Mouse (Mus musculus) spleen, adult 12 weeks (tissue): ENCODE measurements around the gene Mmp11.
A peak's percentile ranks its signal among the peaks of the same experiment; 100 is the strongest.
"Not testable (repeated sequence)": the region's sequence is repeated elsewhere in the genome, so short reads cannot be mapped to it uniquely, and the experiment has no call there.

Experiments
- DNase-seq: peaks from one replicate; pipeline ENCODE4 v3.0.0; 2022; ENCODE audit warnings: low spot score

The Mmp11 gene

GRCm38 (mm10) chr10:75896208-75896607 lies 40.1 kb downstream of the Mmp11 start:
- DNase-seq = no peak

DNA sequence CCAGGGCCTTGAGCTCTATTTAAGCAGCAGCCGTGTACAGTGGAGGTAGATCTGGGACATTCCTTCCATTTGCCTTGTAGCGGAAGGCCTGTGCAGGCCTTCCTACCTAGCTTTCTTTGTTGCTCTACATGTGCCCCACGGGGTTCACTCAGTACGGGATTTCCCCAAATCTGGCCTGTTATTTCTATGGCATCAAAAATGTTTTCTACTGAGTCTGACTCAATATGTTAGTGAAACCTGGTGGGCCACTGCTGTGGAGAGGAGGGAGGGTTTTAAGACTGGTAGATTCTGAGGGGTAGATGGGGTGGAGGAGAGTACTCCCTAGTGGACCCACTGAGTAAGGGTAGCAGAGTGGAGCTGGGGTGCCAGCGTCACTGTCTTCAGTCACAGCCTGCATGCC lies 40.6 kb downstream of the Mmp11 start:
- DNase-seq = no peak

DNA sequence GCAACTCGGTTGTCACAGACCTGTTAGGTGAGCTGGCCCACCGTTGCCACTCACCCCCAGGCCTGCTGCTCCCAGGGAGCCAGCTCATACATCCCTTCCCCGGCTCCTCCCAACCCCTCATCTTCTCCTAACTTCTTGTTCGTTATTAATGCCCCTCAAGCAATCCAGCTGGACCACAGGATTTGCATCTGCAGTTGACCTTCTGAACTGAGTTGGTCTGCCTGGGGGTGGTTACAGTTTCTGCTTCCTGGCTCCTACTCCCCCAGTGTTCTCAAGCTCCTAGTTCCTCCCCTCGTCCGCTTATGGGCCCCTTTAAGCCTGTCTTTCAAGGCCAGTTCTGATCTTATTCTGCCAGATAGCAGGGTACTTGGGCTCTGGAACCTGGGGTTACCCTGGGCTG lies 41.7 kb downstream of the Mmp11 start:
- DNase-seq = no peak

GRCm38 (mm10) chr10:75893089-75893750 lies 43.1 kb downstream of the Mmp11 start, which contains the start of gene Derl3:
Derl3 (plus strand) TSS chr10:75893413.
- peak; percentile 91 for DNase-seq

DNA sequence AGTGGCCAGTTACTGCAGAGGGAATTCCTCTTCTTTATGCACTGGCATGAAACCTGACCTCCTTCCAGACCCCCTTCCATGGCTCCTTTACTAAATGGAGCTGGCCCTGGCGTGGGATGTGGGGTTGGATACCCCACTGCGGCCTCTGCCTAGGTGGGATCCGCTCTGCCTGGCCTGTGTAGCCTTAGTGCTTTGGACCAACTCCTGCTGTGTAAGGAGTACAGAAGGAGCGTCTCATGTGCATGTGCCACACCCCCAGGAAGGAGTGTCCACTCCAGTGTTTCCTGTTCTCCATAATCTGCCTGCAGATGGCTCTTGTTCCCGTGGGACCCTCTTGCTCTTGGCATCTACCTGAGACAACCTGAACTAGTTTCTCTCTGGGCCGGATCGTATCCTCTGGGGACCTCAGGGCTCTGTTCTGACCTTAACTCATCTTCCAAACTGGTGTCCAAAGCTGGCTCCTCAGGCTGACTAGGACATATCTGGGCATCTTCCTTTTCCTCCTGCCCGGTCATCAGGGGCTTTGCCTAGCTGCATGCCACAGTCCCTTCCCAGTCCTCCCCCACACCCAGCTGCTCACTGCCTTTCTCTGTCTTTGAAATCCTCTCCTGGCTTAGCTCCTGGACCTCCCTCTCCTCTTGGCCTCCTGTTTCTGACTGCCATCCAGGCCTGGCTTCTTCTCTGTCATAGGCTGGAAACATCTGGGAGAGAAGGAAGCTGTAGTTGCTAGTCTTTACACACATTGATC lies 46.7 kb downstream of the Mmp11 start:
- DNase-seq = no peak

GRCm38 (mm10) chr10:75887504-75887903 lies 48.8 kb downstream of the Mmp11 start:
- DNase-seq = not testable (repeated sequence)

- no peak for DNase-seq
Measured at GRCm38 (mm10) chr10:75884742-75885141, 51.6 kb downstream of the Mmp11 start.

DNA sequence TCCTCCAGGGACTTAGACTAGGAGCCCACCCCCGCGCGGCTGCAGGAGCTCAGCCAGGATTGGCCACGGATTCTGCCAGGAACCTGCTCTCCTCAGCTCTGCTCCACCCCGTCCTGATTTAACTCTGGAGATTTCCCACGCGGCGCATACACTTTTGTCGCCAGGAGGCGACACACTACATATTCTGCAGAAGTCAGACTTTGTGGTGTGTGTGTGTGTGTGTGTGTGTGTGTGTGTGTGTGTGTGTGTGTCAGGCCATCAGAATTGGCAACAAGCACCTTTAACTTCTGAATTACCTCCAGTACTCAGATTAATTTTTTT lies 53.1 kb downstream of the Mmp11 start:
- DNase-seq = no peak

DNA sequence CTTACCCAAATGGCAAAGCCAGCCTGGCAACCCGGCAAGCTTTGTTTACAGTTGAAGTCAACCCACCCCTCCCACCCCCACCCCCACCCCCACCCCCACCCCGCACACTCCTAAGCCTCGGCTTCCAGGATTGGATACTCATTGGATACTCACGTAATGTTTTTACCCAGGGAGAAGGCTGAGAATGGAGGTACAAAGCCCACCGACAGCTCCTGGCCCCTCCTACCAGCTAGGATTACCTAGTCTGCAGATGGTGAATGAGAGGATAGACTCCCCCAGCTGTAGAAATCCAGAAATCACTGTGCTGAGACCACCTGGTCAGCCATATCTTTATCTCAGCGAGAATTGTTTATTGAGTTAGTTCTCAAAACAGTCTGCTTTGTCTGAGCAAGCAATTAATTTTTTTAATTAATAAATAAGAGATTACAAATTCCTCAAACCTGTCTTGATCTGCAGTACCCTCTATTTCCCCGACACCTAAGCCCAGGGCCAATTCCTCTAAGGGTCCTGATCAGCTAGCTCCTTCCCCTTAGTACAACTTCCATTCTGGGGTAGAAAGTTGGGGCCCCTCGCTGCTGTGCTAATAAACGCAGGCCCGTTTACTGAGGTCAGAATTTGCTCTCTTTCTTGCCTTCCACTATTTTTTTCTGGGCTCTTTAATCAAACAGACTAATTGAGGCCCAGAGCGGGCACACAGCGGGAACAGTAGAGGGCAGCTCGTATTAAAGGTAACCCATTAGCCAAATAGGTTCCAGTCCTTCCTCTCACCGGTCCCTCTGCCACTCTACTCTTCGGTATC lies 53.7 kb downstream of the Mmp11 start:
- no peak for DNase-seq

DNA sequence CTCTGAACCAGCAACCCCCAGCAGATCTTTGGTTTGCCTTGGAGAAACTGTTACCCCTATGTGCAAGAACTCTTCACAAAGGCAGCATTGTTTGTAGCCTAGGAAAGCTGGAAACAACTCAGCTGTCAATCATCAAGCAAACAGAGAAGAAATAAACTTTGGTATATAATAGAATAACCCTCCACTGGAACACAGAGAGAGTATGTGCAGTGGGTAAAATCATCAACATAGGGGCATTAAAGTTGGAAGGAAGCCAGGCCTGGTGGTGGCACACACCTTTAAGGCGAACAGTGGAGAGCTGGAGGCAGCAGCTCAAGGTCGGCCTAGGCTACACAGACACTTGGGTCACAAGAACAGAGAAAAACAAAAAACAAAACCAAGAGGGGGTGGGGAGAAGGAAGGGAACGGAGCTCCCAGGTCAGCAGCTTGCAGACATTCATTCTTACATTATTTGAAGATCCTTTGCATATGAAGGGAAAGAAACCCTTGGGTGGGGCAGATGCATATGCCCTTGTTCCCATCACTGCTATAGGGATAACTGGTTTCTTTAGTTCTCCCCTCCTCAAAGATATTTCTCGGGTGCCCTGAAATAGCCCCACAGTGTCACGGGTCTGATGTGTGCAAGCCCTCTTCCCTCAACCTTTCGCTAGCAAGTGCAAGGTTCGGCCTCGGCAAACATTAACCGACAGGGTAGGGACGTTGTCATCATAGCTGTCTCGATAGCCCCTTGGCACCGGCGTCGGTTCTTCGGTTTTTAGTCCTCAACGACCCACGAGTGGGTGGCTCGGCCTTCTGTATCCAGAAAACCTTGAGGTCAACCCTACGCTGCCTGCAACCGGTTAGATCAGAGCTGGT lies 54.5 kb downstream of the Mmp11 start:
- DNase-seq = no peak

DNA sequence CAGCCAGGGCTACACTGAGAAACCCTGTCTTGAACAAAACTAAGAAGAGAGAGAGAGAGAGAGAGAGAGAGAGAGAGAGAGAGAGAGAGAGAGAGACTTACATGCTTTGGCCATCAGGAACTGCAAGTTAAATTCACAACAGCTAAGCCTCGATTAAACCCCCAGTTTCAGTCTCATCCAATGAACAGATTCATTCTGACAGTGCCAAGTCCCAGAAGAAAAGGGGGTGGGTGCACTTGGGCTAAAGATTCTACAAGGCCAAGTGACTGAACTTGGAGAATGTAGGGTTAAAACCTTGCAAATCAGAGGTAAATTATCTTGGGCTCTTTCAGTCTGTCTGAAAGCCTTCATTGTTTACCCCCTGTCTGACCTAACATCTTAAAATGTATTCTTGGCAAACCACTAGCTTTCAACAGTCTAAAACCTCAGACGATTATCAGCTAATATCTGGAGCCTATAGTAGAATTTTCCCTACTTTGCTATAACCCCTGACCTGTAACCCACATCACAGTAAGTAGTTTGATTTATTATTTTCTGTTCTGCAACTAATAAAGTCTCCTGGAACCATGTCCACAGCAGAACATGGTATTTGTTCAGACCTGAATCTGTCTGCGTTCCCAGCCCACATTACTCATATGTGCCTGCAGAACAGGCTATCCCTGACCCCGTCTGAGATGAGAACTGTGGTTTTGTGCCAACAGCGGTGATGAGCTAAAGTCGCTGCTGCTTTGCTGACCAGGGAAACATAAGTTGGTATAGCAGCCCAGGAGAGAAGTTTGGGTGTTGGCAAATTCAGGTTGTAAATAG lies 55.3 kb downstream of the Mmp11 start:
- DNase-seq = no peak

GRCm38 (mm10) chr10:75880351-75880750 lies 55.9 kb downstream of the Mmp11 start:
- DNase-seq = no peak

GRCm38 (mm10) chr10:75878836-75879235 lies 57.5 kb downstream of the Mmp11 start:
- no peak for DNase-seq

DNA sequence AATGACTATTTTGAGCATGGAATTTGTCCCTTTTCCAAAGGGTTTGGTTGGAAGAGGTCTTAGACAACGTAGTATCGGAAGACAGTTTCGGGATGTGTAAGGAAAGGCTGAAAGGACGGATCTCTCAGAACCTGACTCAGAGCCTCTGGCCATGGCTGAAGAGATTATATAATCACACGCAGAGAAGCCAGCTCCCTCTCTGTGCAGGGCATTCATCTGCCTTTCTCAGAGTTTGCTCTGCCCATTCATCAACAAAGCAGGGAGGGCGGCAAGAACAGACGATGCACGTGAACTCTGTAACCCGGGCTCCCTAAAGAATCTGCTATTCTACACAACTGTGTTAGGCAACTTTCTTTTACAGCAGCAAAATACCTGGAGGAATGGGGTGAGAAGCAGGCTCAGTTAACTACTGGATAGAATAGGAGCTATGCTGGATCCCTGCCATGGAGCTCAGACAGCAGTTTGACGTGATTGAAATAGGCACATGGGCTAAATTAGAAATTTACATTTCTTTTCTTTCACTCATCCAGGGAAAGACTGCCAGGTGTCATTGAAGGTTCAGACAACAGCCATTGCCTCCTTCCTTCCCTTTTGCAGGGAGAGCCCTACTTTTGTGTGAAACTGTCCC lies 62.6 kb downstream of the Mmp11 start:
- DNase-seq = no peak
